Mouse (Mus musculus) liver, embryonic 11.5 days (tissue): ENCODE data around the gene Cdc25a. TPM values are rescaled to one million over a fixed set of nuclear protein-coding genes. Genes with fewer than 3 reads are reported as not detected.

Experiments used
- ATAC-seq: fragments of 200-750 bp; cut with Nextera tagmentation; replicated peaks from 2 replicates; pipeline ENCODE4 v1.8.0; 2017; ENCODE audit warnings: moderate number of reproducible peaks, mild to moderate bottlenecking, moderate TSS enrichment, moderate library complexity; ENCODE audit not compliant: low FRiP score
- DNase-seq: peaks from one replicate; pipeline ENCODE4 v3.0.0-alpha.2; 2017; ENCODE audit warnings: low spot score
- H3K27ac ChIP-seq: fragments of 300-500 bp; sonication (generic); 2 replicates; pipeline ENCODE4 v1.5.1; 2014; ENCODE audit warnings: mild to moderate bottlenecking, low read depth, low read length, control low read depth
- H3K27me3 ChIP-seq: fragments of 300-500 bp; sonication (generic); replicated peaks from 2 replicates; pipeline ENCODE4 v1.6.1; 2014; ENCODE audit warnings: low read length, mixed read lengths; ENCODE audit not compliant: control insufficient read depth, insufficient read depth
- H3K36me3 ChIP-seq: fragments of 300-500 bp; sonication (generic); 2 replicates; pipeline ENCODE4 v1.6.1; 2014; ENCODE audit warnings: mild to moderate bottlenecking, low read length, moderate library complexity, mixed read lengths; ENCODE audit not compliant: control insufficient read depth, insufficient read depth
- H3K4me1 ChIP-seq: fragments of 300-500 bp; sonication (generic); replicated peaks from 2 replicates; pipeline ENCODE4 v1.6.1; 2014; ENCODE audit warnings: low read length, mixed read lengths; ENCODE audit not compliant: control insufficient read depth, insufficient read depth
- H3K4me2 ChIP-seq: fragments of 300-500 bp; sonication (generic); 2 replicates; pipeline ENCODE4 v1.6.1; 2014; ENCODE audit warnings: mild to moderate bottlenecking, control low read depth, moderate library complexity
- H3K4me3 ChIP-seq: fragments of 300-500 bp; sonication (generic); 2 replicates; pipeline ENCODE4 v1.5.1; 2014; ENCODE audit warnings: low read depth, low read length, control low read depth
- H3K9ac ChIP-seq: fragments of 300-500 bp; sonication (generic); 2 replicates; pipeline ENCODE4 v1.6.1; 2014; ENCODE audit warnings: low read depth, low read length, control low read depth
- H3K9me3 ChIP-seq: fragments of 300-500 bp; sonication (generic); 2 replicates; pipeline ENCODE4 v1.6.1; 2016; ENCODE audit warnings: low read length, inconsistent platforms, mixed read lengths; ENCODE audit not compliant: control insufficient read depth
- WGBS: fragments of 180-500 bp; shearing (Covaris S2); extraction: QIAGEN DNeasy Blood & Tissue Kit; methylation state at CpG from one replicate; pipeline ENCODE4 v1.1.7; 2014; 5-methylcytosine and 5-hydroxymethylcytosine counted together
- polyA plus RNA-seq: library from polyadenylated mRNA; unstranded; fragments of >200 nt; fragmentation: Nextera tagmentation; extraction: Ambion mirVana; gene quantifications from 2 replicates; pipeline ENCODE4 v1.2.1, GENCODE M21; 2014

The Cdc25a gene
- 39.8 and 42.5 TPM in 2 replicates for polyA plus RNA-seq

- 6% methylated on average over 33 of the region's 33 CpGs for WGBS
- Histone ChIP-seq H3K4me2 (peak within 1 kb of the TSS; percentile 67), H3K27ac (peak within 1 kb of the TSS; percentile 85), H3K4me1 (peaks cover 17% of the 10 kb centered on the region), H3K9me3 (no peaks in the 10 kb centered on the region), H3K9ac (peak within 1 kb of the TSS; percentile 98), H3K27me3 (no peaks in the 10 kb centered on the region), H3K36me3 (peaks cover 22% of the 10 kb centered on the region), H3K4me3 (peak within 1 kb of the TSS; percentile 96)
- peak; percentile 95 for DNase-seq
- ATAC-seq: peak; percentile 92
Observed at GRCm38 (mm10) chr9:109874797-109875691, at the start of gene Cdc25a. Gene Cdc25a, plus strand, starts transcription at chr9:109875579.

GRCm38 (mm10) chr9:109825739-109826138 is 49.6 kb upstream of the Cdc25a start:
- Histone ChIP-seq H3K27ac (no peak overlapping the region), H3K4me3 (no peak overlapping the region), H3K4me1 (peaks cover 7% of the 10 kb centered on the region), H3K9ac (no peak overlapping the region), H3K36me3 (no peaks in the 10 kb centered on the region), H3K27me3 (no peaks in the 10 kb centered on the region), H3K9me3 (no peaks in the 10 kb centered on the region), H3K4me2 (no peak overlapping the region)
- DNase-seq: no peak
- 24% methylated on average over 4 of the region's 4 CpGs for WGBS
- ATAC-seq: peak; percentile 91

- ATAC-seq: peak; percentile 64
Observed at GRCm38 (mm10) chr9:109826181-109826580, 49.2 kb upstream of the Cdc25a start.

GRCm38 (mm10) chr9:109832391-109833087 is 42.8 kb upstream of the Cdc25a start, which contains the start of gene Nme6:
Gene Nme6, plus strand, starts transcription at chr9:109832749.
- H3K27ac ChIP-seq: peak within 1 kb of the TSS; percentile 62
- peak within 1 kb of the TSS; percentile 63 for H3K4me3 ChIP-seq
- peaks cover 1% of the 10 kb centered on the region; the same call in 1 of the 2 replicates for H3K36me3 ChIP-seq
- ATAC-seq (peak; percentile 97), DNase-seq (peak; percentile 97)
- H3K9me3 ChIP-seq: no peaks in the 10 kb centered on the region
- no peaks in the 10 kb centered on the region for H3K4me1 ChIP-seq
- peak within 1 kb of the TSS; percentile 88 for H3K4me2 ChIP-seq
- peak within 1 kb of the TSS; percentile 72 for H3K9ac ChIP-seq
- H3K27me3 ChIP-seq: no peaks in the 10 kb centered on the region
- under 1% methylated on average over 32 of the region's 32 CpGs for WGBS

More at GRCm38 (mm10) chr9:109826181-109826580, 49.2 kb upstream of the Cdc25a start:
- H3K4me2 ChIP-seq: no peak overlapping the region
- no peak overlapping the region for H3K27ac ChIP-seq
- no peak for DNase-seq
- no peaks in the 10 kb centered on the region for H3K9me3 ChIP-seq
- H3K9ac ChIP-seq: no peak overlapping the region
- H3K4me3 ChIP-seq: no peak overlapping the region
- no peaks in the 10 kb centered on the region for H3K27me3 ChIP-seq
- peaks cover 7% of the 10 kb centered on the region for H3K4me1 ChIP-seq
- 38% methylated on average over 5 of the region's 5 CpGs for WGBS
- H3K36me3 ChIP-seq: no peaks in the 10 kb centered on the region

- Histone ChIP-seq H3K9ac (peak overlapping the region; percentile 72), H3K4me2 (peak overlapping the region; percentile 88), H3K36me3 (peaks cover 2% of the 10 kb centered on the region; the same call in 1 of the 2 replicates), H3K4me3 (peak overlapping the region; percentile 63), H3K27ac (no peak overlapping the region), H3K27me3 (no peaks in the 10 kb centered on the region), H3K4me1 (no peaks in the 10 kb centered on the region), H3K9me3 (no peaks in the 10 kb centered on the region)
- 7% methylated on average over 6 of the region's 6 CpGs for WGBS
- ATAC-seq (peak; percentile 42), DNase-seq (no peak)
Observed at GRCm38 (mm10) chr9:109833088-109833412, 42.3 kb upstream of the Cdc25a start.

- no peak within 1 kb of the TSS for H3K4me2 ChIP-seq
- H3K9ac ChIP-seq: no peak within 1 kb of the TSS
- no peak within 1 kb of the TSS for H3K4me3 ChIP-seq
- 78% methylated on average over 6 of the region's 6 CpGs for WGBS
- no peak for ATAC-seq
- no peaks in the 10 kb centered on the region for H3K27me3 ChIP-seq
- H3K27ac ChIP-seq: no peak within 1 kb of the TSS
- DNase-seq: no peak
- no peaks in the 10 kb centered on the region for H3K9me3 ChIP-seq
- H3K36me3 ChIP-seq: no peaks in the 10 kb centered on the region
- no peaks in the 10 kb centered on the region for H3K4me1 ChIP-seq
Observed at GRCm38 (mm10) chr9:109849312-109849758, 26.0 kb upstream of the Cdc25a start, which contains the start of gene Camp. Gene Camp, minus strand, starts transcription at chr9:109849617.

GRCm38 (mm10) chr9:109850099-109850498 is 25.3 kb upstream of the Cdc25a start:
- ATAC-seq (no peak), DNase-seq (no peak)
- Histone ChIP-seq H3K9ac (no peak overlapping the region), H3K36me3 (no peaks in the 10 kb centered on the region), H3K27ac (no peak overlapping the region), H3K27me3 (no peaks in the 10 kb centered on the region), H3K4me1 (no peaks in the 10 kb centered on the region), H3K4me3 (no peak overlapping the region), H3K9me3 (no peaks in the 10 kb centered on the region), H3K4me2 (no peak overlapping the region)
- 88% methylated on average over 5 of the region's 5 CpGs for WGBS

GRCm38 (mm10) chr9:109854341-109854740 is 21.0 kb upstream of the Cdc25a start:
- Histone ChIP-seq H3K36me3 (no peaks in the 10 kb centered on the region), H3K4me1 (no peaks in the 10 kb centered on the region), H3K9me3 (no peaks in the 10 kb centered on the region), H3K27me3 (no peaks in the 10 kb centered on the region), H3K27ac (no peak overlapping the region), H3K4me3 (no peak overlapping the region), H3K4me2 (no peak overlapping the region), H3K9ac (no peak overlapping the region)
- no peak for ATAC-seq
- 82% methylated on average over 2 of the region's 2 CpGs for WGBS
- DNase-seq: no peak
